Mouse (Mus musculus) liver, adult 2 months (tissue): ENCODE results near the gene Gatc. TPM values are rescaled to one million over a fixed set of nuclear protein-coding genes. Genes with fewer than 3 reads are reported as not detected.

Experiments
- DNase-seq: peaks from one replicate; pipeline ENCODE4 v3.0.0-alpha.2; 2011; ENCODE audit warnings: low read depth, low spot score; ENCODE audit errors: extremely low read depth
- H3K27ac ChIP-seq: fragments of 200-500 bp; replicated peaks from 2 replicates; pipeline ENCODE4 v1.5.1; 2012; ENCODE audit warnings: low read depth, mild to moderate bottlenecking, control low read depth, inconsistent platforms, low read length; ENCODE audit not compliant: insufficient read depth
- H3K27me3 ChIP-seq: fragments of 200-500 bp; 2 replicates; pipeline ENCODE4 v1.6.1; 2012; ENCODE audit warnings: mild to moderate bottlenecking, moderate library complexity, low read length, inconsistent platforms; ENCODE audit not compliant: control insufficient read depth, insufficient read depth
- H3K36me3 ChIP-seq: fragments of 200-500 bp; 2 replicates; pipeline ENCODE4 v1.6.1; 2012; ENCODE audit warnings: low read length, inconsistent platforms; ENCODE audit not compliant: control insufficient read depth, insufficient read depth
- H3K4me1 ChIP-seq: fragments of 200-500 bp; 2 replicates; pipeline ENCODE4 v1.6.1; 2011; ENCODE audit warnings: low read length; ENCODE audit not compliant: control insufficient read depth, insufficient read depth
- H3K4me3 ChIP-seq: fragments of 200-500 bp; 2 replicates; pipeline ENCODE4 v1.5.1; 2011; ENCODE audit warnings: low read depth, mild to moderate bottlenecking, control low read depth, low read length, moderate library complexity; ENCODE audit not compliant: insufficient read depth
- H3K79me2 ChIP-seq: fragments of 200-500 bp; 2 replicates; pipeline ENCODE4 v1.6.1; 2012; ENCODE audit warnings: inconsistent platforms, mild to moderate bottlenecking, low read length, moderate library complexity; ENCODE audit not compliant: control insufficient read depth, insufficient read depth
- H3K9ac ChIP-seq: fragments of 200-500 bp; 2 replicates; pipeline ENCODE4 v1.6.1; 2012; ENCODE audit warnings: low read depth, mild to moderate bottlenecking, control low read depth, inconsistent platforms, low read length
- CTCF ChIP-seq: fragments of 200-500 bp; IDR thresholded peaks from 2 replicates; pipeline ENCODE4 v1.5.1; 2011; ENCODE audit warnings: low read depth, low read length, control low read depth
- POLR2A ChIP-seq: fragments of 200-500 bp; IDR thresholded peaks from 2 replicates; pipeline ENCODE4 v1.6.1; 2011; ENCODE audit warnings: low read length, control low read depth; ENCODE audit not compliant: insufficient read depth; ENCODE audit errors: extremely low read depth
- WGBS: fragments of 180-500 bp; shearing (Covaris S2); methylation state at CpG from one replicate; pipeline ENCODE4 v1.1.7; 2018; 5-methylcytosine and 5-hydroxymethylcytosine counted together
- polyA plus RNA-seq: library from polyadenylated mRNA; depleted of rRNA; stranded (reverse); fragments of >200 nt; gene quantifications from 2 replicates; pipeline ENCODE4 v1.2.3, GENCODE M21; 2012
- total RNA-seq: library from RNA; depleted of rRNA; stranded (reverse); fragments of >200 nt; gene quantifications from 2 replicates; pipeline ENCODE4 v1.2.3, GENCODE M21; 2014

Gene Gatc
- total and polyA plus RNA-seq, 2 experiments: 6.3 to 11.0 TPM

DNA sequence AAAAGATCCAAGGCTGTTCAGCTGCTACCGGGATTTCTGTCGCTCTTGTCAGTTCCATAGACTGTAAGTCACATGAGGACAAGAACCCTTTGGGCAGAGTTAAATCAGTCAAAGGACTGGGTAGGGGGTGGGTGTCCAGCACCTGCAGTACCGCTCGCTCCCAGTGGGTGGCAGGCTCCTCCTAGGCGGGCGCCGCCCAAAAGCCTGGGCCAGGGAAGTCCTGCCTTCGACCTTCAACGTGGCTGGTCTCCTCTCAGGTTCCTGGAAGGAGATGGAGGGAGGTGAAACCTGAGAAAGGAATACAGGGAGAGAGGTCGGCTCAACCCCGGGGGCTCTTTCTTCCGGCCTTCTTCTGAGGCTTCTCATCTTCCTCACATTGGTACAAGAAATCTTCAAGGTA lies 17.9 kb upstream of the Gatc start:
- Histone ChIP-seq H3K4me1 (no peaks in the 10 kb centered on the region), H3K4me3 (no peak overlapping the region), H3K9ac (no peak overlapping the region), H3K79me2 (no peaks in the 10 kb centered on the region), H3K27ac (no peak overlapping the region), H3K36me3 (no peaks in the 10 kb centered on the region), H3K27me3 (no peaks in the 10 kb centered on the region; the same call in none of the 2 replicates)
- TF ChIP-seq CTCF: peak; percentile 93
- TF ChIP-seq POLR2A: no peak
- WGBS: 5% methylated on average over 12 of the region's 12 CpGs
- DNase-seq: peak; percentile 40

DNA sequence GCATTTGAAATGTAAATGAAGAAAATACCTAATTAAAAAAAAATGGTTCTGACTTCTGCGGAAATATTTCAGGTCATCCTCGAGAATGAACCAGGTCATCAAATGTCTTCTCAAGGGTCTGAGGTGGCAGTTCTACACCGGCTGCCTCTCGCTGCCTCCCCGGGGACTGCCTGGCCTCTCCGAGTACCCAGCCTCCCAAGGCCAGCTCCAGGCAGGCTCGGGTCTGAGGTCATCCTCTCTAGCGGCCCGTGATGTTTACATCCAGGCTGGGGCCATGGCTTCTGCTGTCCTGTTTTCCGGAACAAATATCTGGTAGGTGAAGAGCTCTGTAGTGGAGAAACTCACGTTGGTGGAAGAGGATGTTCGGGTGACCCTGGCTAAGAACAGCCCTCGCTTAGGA lies 14.1 kb upstream of the Gatc start:
- DNase-seq: no peak
- Histone ChIP-seq H3K27ac (no peak overlapping the region), H3K4me1 (no peaks in the 10 kb centered on the region), H3K36me3 (no peaks in the 10 kb centered on the region), H3K4me3 (no peak overlapping the region), H3K27me3 (no peaks in the 10 kb centered on the region; the same call in 1 of the 2 replicates), H3K79me2 (no peaks in the 10 kb centered on the region), H3K9ac (no peak overlapping the region)
- TF ChIP-seq POLR2A: no peak
- no peak for TF ChIP-seq CTCF
- 25% methylated on average over 13 of the region's 13 CpGs for WGBS

DNA sequence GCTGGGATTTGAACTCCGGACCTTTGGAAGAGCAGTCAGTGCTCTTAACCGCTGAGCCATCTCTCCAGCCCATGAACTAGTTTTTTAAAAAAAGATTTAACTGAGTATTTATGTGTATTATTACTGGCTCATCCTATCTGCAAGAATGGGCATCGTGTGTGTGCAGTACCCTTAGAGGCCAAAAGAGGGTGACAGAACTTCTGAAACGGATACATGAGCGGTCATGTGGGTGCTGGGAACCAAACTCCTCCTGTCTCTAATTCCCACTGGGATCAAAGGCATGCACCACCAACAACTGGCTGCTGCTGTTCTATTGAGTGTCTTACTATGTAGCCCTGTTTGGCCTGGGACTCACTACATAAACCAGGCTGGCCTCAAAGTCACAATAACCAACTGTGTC lies 10.4 kb upstream of the Gatc start:
- TF ChIP-seq POLR2A: no peak
- TF ChIP-seq CTCF: no peak
- DNase-seq: no peak
- no peak overlapping the region for H3K27ac ChIP-seq
- H3K9ac ChIP-seq: no peak overlapping the region
- peaks cover 6% of the 10 kb centered on the region; the same call in 1 of the 2 replicates for H3K4me1 ChIP-seq
- no peaks in the 10 kb centered on the region for H3K36me3 ChIP-seq
- no peaks in the 10 kb centered on the region; the same call in 1 of the 2 replicates for H3K27me3 ChIP-seq
- WGBS: 83% methylated on average over 5 of the region's 5 CpGs
- H3K79me2 ChIP-seq: peaks cover 13% of the 10 kb centered on the region; the same call in 1 of the 2 replicates
- H3K4me3 ChIP-seq: no peak overlapping the region

DNA sequence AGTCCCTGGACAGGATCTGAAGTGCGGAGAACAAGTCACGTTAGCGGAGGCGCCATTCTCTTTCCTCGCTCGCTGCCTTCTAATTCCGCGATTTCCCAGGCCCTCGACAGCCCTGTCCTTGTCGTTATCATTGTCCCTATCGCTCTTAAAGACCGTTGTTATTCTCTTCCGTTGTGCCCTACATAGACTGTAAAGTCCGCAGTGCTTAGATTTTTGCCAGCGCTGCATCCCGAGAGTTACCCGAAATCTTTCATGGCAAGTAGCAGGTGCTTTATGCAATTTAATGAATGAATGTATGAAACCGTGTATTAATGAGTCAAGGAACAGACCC lies 8.2 kb upstream of the Gatc start:
- WGBS: under 1% methylated on average over 18 of the region's 18 CpGs
- TF ChIP-seq CTCF: no peak
- no peak for TF ChIP-seq POLR2A

DNA sequence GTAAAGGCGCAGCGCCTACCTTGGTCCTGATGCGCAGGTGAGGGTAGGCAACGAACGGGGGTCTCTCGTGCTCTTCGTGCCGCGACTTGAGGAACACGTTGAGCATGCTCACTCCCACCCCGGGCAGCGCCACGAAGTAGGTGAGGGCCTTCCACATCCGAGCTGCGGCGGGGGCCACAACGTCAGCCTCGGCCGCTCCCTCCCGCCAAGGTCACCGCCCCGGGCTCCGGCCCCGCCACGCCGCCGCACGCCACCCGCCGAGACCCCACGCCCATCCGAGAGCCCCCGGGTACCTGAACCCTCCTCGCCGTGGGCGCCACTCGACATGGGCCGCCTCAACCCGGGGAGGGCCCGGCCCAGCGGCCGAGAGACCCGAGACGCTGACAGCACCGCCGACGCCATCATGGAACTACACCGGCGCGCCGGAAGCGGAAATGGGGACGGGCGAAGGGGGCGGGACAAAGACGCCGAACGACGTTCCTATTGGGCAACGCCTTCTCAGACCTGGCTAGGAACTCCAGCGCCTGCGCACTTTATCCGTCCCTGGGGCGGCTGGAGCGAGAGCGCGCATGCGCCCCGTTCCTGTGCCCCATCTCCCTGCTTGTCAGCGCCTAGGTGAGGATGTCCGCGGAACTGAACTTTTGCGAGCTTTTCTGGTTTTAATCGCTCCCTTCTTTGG lies 7.7 kb upstream of the Gatc start, which contains the start of gene Cox6a1:
Cox6a1 (minus strand) TSS at position 436 of the 679 bp plus-strand sequence.
- TF ChIP-seq CTCF: peak; percentile 1; the same call in 1 of the 2 replicates
- TF ChIP-seq POLR2A: peak; percentile 66; the same call in 1 of the 2 replicates
- Histone ChIP-seq H3K36me3 (peaks cover 19% of the 10 kb centered on the region; the same call in 1 of the 2 replicates), H3K4me1 (peaks cover 6% of the 10 kb centered on the region; the same call in 1 of the 2 replicates), H3K9ac (peak within 1 kb of the TSS; percentile 90), H3K79me2 (peaks cover 17% of the 10 kb centered on the region; the same call in 1 of the 2 replicates), H3K4me3 (peak within 1 kb of the TSS; percentile 86), H3K27me3 (no peaks in the 10 kb centered on the region), H3K27ac (peak within 1 kb of the TSS; percentile 71)
- WGBS: under 1% methylated on average over 73 of the region's 74 CpGs
- peak; percentile 87 for DNase-seq

More for the DNA sequence above, 8.2 kb upstream of the Gatc start:
- DNase-seq: no peak
- Histone ChIP-seq H3K79me2 (peaks cover 17% of the 10 kb centered on the region; the same call in 1 of the 2 replicates), H3K4me3 (peak overlapping the region; percentile 62), H3K27me3 (no peaks in the 10 kb centered on the region), H3K36me3 (peaks cover 15% of the 10 kb centered on the region; the same call in 1 of the 2 replicates), H3K27ac (peak overlapping the region; percentile 71), H3K4me1 (peaks cover 6% of the 10 kb centered on the region; the same call in 1 of the 2 replicates), H3K9ac (peak overlapping the region; percentile 66)

DNA sequence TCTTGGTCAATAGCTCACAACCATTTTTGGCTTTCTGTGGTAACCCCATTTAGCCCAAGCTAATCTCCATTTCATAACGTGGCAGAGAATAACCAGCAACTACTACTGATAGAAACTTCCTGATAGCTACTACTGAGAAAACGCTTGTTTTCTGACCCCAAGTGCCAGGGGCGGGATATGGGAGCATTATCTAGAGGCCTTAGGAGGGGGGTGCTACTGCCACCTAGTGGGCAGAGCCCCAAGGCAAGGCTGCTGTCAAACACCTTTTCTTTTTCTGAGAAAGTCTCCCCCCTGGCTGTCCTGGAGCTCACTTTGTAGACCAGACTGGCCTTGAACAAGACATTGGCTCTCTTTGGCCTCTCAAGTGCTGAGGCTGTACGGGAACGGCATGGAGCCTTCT lies 6.6 kb upstream of the Gatc start:
- Histone ChIP-seq H3K27ac (no peak overlapping the region), H3K4me1 (peaks cover 6% of the 10 kb centered on the region; the same call in 1 of the 2 replicates), H3K79me2 (peaks cover 17% of the 10 kb centered on the region; the same call in 1 of the 2 replicates), H3K36me3 (peaks cover 24% of the 10 kb centered on the region; the same call in 1 of the 2 replicates), H3K4me3 (peak overlapping the region; percentile 23), H3K9ac (peak overlapping the region; percentile 6; the same call in 1 of the 2 replicates), H3K27me3 (no peaks in the 10 kb centered on the region)
- DNase-seq: peak; percentile 67
- WGBS: under 1% methylated on average over 5 of the region's 5 CpGs
- TF ChIP-seq CTCF (peak; percentile 85), POLR2A (no peak)
